Mouse (Mus musculus) left cerebral cortex, postnatal 14 days (tissue): ENCODE measurements around the gene Stoml2. TPM values are rescaled to one million over a fixed set of nuclear protein-coding genes. Genes with fewer than 3 reads are reported as not detected.

ENCODE experiments used
- DNase-seq, 2 experiments: peaks; one replicate each; pipeline ENCODE4 v3.0.0; 2021 to 2022; ENCODE audit warnings: low spot score in 2 of 2, mixed read lengths in 1 of 2
- intact Hi-C: fragments of 180-260 bp; cut with DNase I; formaldehyde crosslinking; loops from one replicate; pipeline ENCODE4 v1.15.1; 2025
- long read RNA-seq, 2 experiments: library from polyadenylated mRNA; stranded (forward); transcript quantifications; one replicate each; pipeline ENCODE4 v2.0.0; 2021
- total RNA-seq, 2 experiments: library from RNA; stranded (reverse); gene quantifications; 2 replicates each; pipeline ENCODE4 v1.2.3; 2021

Gene Stoml2
- total RNA-seq = 100 to 1,000 TPM; 107 to 108 TPM
- long read RNA-seq, experiment 1, transcript Stoml2-201 (10 exons, 1,874 nt) = major isoform, 77 of 127 reads
- long read RNA-seq, experiment 1, partial matches to known transcripts = 9 of 127 reads
- long read RNA-seq, experiment 1, other reads (novel, unspliced or antisense) = 41 of 127 reads
- long read RNA-seq, experiment 2, transcript Stoml2-201 (10 exons, 1,874 nt) = major isoform, 71 of 104 reads
- long read RNA-seq, experiment 2, partial matches to known transcripts = 2 of 104 reads
- long read RNA-seq, experiment 2, other reads (novel, unspliced or antisense) = 31 of 104 reads

- peak; percentile 94 to 95 for DNase-seq
- intact Hi-C loops = no loop called here
These were observed at the start of gene Stoml2 for GRCm38 (mm10) chr4:43031237-43031995. Gene Stoml2, minus strand, starts transcription at chr4:43031710.

DNA sequence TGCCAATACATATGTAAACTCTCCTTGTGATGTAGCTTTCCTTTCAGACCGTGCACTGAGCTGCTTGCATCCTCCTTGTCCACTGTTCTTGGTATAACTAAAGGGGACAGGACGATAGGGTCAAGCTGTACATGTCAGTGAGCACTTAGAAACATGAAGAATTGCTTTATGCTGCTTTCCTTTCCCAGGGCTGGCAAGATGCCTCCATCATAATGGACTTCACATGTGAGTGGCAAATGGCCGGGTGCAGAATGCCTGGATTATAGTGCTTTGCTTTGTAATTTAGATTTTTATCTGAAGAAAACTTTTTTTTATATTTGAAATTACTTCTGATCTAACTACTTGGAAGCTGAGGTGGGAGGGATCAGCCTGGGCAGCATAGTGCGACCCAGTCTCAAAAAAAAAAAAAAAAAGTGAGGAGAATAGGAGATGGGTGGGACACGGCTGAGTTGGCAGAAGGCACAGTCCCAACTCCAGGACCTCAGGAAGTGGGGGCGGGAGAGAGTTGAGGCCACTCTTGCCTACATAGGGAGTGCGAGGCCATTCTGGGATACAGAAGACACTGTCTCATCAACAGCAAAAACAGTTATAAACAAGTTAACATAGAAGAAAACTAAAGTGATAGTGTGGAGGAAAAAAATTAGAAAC is 46.7 kb upstream of the Stoml2 start:
- no peak for DNase-seq
- intact Hi-C loops = no loop called here

- intact Hi-C loops = no loop called here
- DNase-seq = no peak
These were observed 43.4 kb upstream of the Stoml2 start for GRCm38 (mm10) chr4:43074923-43075322.

DNA sequence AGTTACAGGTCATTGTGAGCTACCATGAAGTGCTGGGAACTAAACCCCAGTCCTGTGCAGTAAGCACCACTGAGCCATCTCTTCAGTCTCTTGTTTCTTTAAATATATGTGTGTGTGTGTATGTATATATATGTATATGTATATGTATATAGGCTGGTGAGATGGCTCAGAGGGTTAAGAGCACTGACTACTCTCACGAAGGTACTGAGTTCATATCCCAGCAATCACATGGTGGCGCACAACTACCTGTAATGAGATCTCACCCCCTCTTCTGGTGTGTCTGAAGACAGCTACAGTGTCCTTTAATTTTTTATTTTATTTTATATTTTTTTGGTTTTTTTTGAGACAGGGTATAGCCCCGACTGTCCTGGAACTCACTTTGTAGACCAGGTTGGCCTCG is 34.0 kb upstream of the Stoml2 start:
- intact Hi-C loops = no loop called here
- DNase-seq = no peak

DNA sequence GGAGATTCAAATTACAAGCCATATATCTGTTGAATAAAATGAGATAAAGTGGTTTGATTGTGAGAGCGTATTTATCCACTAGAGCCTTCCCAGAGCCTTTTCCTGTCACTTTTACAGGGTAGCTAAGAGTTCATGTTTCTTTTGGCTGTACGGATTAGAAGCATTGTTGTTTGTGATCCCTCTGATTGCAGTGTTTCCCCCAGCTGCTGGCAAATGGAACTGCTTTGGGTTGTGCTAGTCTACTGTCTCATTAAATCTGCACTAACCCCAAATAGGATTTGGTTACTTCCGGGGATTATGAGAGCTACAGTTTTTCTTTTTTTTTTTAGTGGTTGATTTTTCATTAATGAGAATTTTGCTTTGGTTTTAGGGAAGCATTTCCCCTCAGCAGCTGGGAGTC is 28.8 kb upstream of the Stoml2 start:
- intact Hi-C loops = no loop called here
- no peak for DNase-seq

- DNase-seq = no peak
- intact Hi-C loops = loop anchor here (10.0 kb wide), 1 partner anchor 325 kb away; the partner anchor contains the start of gene Rusc2
These were observed 28.2 kb upstream of the Stoml2 start for GRCm38 (mm10) chr4:43059697-43060096.

DNA sequence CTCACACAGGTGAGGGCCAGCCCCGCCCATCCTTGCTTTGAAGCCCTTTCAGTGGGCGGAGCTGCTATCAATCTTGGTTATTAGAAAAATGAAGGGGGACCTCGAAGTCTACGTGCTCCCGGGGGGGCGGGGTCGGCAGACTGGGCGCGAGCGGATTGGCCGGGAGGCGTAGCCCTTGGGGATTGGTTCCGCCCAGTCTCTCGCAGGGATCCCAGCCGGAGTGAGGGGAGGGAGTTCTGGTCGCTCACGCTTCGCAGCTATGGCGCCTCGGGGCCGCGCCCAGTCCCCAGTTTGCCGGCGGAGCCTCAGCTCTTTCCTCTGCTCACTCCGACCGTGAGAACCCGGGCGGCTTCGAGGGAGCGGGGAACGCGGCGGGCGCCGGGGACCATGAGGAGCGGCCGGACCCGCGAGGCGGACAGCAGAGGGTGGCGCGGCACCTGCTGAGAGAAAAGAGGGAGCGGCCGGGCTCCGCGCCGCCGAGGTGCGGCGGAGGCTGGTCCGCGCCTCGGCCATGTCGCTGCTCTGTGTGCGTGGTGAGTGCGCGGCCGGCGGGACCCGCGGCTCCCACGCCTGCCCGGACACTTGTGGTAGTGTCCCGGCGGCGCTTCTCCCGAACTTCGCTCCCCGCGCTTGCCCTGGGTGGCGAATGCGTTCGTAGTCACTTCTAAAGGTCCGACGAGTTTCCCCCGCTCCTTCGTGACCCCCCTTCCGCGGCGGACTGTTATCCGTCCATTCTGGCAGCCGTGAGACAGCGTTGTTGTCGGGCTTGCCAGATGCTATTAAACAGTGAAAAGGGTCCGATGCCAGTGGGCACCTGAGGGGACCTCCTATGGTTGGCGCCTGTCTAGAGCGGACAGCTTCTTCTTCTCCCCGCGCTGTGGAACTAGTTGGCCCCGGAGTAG is 27.5 kb upstream of the Stoml2 start, which contains the start of gene Unc13b:
TSS of gene Unc13b (plus strand) at position 201 of the 902 bp plus-strand sequence.
- intact Hi-C loops = loop anchor here (10.0 kb wide), 1 partner anchor 326 kb away; the partner anchor contains the start of gene Rusc2
- peak; percentile 80 to 91 for DNase-seq

GRCm38 (mm10) chr4:43058392-43058752 is 26.9 kb upstream of the Stoml2 start:
- intact Hi-C loops = loop anchor here (10.0 kb wide), 1 partner anchor 326 kb away; the partner anchor contains the start of gene Rusc2
- DNase-seq = no peak

DNA sequence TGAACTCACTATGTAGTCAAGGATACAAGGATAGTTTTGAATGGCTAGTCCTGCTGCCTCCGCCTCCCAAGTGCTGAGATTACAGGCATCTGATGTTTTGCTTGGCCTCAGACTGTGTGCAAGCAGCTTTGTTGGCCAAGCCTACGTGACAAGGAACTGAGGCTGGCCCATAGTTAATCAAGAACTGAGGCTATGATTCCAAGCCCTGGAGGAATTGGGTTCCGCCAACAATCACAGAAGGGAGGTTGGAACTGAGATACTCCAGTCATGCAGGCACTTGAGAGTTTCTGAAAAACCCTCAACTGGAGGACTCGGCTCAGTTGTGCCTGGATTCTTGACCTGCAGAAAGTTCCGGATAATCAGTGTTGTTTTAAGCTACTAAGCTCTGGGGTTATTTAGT is 26.1 kb upstream of the Stoml2 start:
- no peak for DNase-seq
- intact Hi-C loops = loop anchor here (10.0 kb wide), 1 partner anchor 327 kb away; the partner anchor contains the start of gene Rusc2

GRCm38 (mm10) chr4:43052627-43053026 is 21.1 kb upstream of the Stoml2 start:
- intact Hi-C loops = loop anchor here (10.0 kb wide), 1 partner anchor 332 kb away; the partner anchor contains the start of gene Rusc2

DNA sequence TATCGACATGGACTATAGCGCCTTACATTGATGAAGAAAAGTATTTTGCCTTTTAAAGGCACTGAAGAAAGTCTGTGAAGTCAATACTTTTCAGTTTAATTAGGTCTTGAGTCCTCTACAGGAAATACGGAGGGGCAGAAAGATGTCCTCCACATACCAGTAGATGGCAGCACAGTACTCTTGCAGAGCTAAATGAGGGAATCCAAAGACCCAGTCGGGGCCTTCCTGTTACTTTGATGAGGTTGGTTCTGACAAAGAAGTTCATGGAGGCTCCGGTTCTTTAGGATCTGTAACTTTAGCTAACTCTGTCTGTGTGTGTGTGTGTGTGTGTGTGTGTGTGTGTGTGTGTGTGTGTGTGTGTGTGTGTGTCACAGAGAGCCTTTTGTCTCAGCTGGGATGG is 15.7 kb upstream of the Stoml2 start:
- intact Hi-C loops = loop anchor here (5.0 kb wide), 2 partner anchors 65 to 200 kb away; no protein-coding TSS in a partner anchor
- peak; percentile 88 to 95 for DNase-seq

More at GRCm38 (mm10) chr4:43052627-43053026, 21.1 kb upstream of the Stoml2 start:
- DNase-seq = peak in 1 of 2 experiments; percentile 72

DNA sequence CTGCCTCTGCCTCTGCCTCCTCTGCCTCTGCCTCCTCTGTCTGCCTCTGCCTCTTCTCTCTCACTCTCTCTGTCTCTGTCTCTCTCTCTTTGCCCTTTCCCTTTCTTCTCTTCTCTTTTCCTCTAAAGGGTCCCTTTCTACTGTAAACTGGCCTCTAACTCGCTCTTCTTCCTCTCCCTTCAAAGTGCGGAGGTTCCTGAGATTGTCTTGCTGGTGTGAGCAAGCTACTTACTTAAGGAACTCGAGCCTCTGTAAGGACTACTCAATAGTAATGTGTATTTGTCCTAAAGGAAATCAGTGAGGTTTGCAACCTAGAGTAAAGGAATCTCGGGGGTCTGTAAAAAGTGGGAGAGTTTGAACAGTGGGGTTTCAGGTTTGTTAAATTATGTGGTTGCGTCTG is 15.1 kb upstream of the Stoml2 start:
- DNase-seq = no peak
- intact Hi-C loops = loop anchor here (5.0 kb wide), 2 partner anchors 66 to 201 kb away; no protein-coding TSS in a partner anchor

DNA sequence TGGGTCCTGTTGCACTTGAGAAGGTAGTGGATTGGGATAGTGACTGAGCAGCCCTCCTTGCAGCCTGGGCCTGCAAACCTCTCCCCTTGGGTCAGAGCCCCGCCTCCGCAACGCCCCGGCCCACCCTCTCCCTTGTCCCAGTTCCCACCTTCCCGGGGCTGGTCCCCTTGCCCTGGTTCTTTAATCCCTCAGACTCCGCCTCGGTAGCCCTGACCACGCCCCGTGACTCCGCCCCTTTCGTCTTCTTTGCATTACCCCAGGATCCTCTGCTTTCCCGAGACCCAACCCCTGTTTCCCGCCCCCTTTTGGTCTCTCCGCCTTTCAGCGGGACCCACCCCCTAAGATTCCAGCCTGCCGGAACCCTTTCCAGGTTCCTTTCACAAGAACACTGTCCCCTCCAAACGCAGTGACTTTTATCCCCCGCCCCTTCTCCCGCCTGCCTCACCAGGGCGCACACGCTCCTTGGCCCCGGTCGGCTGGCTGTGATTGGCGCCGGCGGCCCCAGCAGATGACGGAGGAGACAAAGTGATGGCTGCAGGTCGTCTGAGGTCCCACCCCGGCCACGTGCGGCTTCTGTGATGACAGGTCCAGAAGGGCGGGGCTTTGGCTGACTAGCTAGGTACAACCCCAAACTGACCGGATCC is 14.3 kb upstream of the Stoml2 start, which contains the start of gene Fam214b:
TSS of gene Fam214b (minus strand) at position 562 of the 644 bp plus-strand sequence.
- intact Hi-C loops = loop anchor here (5.0 kb wide), 2 partner anchors 67 to 202 kb away; no protein-coding TSS in a partner anchor
- peak; percentile 92 to 94 for DNase-seq

DNA sequence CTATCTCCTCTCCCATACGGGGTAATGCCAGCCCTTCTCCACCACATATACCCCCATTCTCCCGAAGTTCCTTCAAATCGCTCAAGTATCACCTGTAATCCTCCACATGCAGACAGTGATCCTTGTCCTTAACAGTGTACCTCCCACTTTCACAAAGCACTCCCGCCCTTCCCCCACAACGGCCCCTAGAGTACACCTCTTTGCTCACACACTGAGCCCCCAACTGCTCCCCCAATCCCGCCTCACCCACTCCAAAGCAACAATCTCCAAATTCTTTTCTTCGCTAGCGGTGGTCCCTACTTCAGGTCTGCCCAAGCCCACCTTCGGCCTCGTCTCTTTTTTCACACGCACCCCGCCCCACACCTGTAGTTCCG is 13.8 kb upstream of the Stoml2 start:
- no peak for DNase-seq
- intact Hi-C loops = loop anchor here (5.0 kb wide), 2 partner anchors 67 to 202 kb away; no protein-coding TSS in a partner anchor

- no peak for DNase-seq
- intact Hi-C loops = loop anchor here (5.0 kb wide), 3 partner anchors 68 to 383 kb away; partner anchors contain the start of gene Fam166b
These were observed 13.2 kb upstream of the Stoml2 start for GRCm38 (mm10) chr4:43044673-43045072.

DNA sequence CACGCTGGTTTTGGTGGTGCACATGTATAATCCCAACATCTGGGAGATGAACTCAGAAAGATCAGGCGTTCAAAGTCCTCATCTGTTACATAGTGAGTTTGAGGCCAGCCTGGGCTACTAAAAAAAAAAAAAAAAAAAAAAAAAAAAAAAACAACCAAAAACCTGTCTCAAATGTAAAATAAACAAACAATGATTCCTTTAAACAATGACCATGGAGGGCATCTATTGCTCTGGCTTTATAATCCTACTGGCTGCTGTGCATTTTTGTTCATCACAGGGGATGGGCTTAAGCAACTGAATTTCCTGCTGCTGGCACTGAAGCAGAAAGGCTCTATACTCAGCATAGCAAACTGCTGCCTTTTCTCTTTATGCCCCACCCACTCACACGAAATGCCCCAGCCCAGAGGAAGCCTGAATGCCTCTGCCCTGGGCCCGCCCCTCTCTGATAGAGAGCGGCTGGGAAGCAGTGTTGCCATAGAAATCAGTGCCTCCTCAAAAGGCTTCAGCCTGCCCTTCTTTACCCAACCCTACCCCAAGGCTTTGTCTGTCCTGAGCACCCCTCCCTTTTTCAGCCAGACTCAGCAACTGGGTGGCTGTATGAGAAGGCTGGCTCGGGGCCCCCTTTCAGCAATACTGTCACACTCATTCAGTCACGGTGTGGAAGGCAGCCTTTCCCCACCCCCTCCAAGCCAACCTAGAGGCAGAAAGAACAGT is 12.3 kb upstream of the Stoml2 start:
- DNase-seq = peak; percentile 64 to 87
- intact Hi-C loops = loop anchor here (5.0 kb wide), 1 partner anchor 384 kb away; the partner anchor contains the start of gene Fam166b

GRCm38 (mm10) chr4:43040881-43041547 is 9.5 kb upstream of the Stoml2 start:
- intact Hi-C loops = loop anchor here (5.0 kb wide), 1 partner anchor 386 kb away; the partner anchor contains the start of gene Fam166b
- DNase-seq = no peak
